Mouse (Mus musculus): ENCODE data around the gene Sec22a. TPM values are rescaled to one million over a fixed set of nuclear protein-coding genes. Genes with fewer than 3 reads are reported as not detected.
A peak's percentile ranks its signal among the peaks of the same experiment; 100 is the strongest.

Gene Sec22a
- 10 to 100 TPM; 38.9 to 42.0 TPM for polyA plus RNA-seq (2017; shearing (Covaris generic))

DNA sequence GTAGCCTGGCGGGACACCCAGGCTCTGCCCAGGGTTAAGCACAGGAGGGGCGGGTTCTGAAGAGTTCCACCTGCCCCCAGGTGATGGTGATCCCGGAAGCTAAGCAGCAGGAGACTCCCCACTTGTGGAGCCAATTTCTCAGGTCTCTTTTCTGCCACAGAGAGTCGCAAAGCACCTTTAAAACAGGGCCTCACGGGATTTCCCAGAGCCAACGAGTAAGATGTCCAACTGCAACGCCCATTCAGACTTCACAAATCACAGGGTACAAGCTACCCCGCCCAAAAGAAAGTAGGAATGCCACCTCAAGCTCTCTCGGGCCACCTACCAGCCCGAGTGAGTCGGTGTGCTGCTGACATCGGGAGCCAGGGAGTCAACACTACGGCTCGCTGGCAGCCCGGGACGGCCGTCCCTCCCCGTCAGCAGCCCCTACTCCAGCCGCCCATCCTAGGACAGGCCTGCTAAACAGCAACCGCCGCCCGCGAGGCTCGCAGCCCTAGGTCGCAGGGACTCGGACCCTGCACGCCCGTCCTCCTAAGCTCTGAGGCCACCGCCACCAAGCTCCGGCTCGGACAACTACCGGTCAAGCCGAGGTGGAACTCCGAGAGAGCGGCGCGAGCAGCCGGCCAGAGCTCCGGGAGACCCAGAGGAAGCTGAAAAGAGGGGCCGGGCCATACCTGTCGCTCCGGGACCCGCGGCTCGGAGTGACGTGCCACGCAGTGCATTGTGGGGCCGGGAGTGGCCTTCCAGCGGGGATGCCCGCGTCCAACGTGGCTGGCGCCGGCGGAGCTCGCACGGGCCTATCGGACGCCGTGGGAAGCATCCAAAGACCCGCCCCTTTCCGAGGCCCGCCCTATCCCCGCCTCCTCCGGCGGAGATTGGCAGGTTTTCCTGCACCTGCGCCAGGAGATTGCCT is at the start of gene Sec22a:
TSS of gene Sec22a (minus strand) at position 769 of the 913 bp plus-strand sequence.
- ATAC-seq: peak; percentile 92

DNA sequence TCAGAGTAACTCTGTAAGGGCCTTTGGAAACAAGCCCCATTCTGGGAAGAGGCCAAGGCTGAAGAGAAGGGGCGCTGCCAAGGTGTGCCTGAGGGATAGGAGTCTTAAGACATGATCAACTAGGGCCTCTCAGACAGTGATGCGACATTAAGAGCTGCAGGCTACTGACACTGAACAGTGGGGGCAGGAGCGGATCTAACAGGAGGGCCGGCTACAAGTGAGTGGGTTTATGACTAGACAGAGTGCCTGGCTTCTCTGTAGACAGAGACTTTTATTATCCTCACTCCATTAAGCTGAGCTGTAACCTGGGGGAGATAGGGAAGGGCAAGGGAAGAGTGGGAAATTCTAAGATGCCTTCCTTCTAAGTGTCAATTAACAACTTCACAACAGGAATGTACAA is 43.0 kb upstream of the Sec22a start:
- no peak for ATAC-seq

DNA sequence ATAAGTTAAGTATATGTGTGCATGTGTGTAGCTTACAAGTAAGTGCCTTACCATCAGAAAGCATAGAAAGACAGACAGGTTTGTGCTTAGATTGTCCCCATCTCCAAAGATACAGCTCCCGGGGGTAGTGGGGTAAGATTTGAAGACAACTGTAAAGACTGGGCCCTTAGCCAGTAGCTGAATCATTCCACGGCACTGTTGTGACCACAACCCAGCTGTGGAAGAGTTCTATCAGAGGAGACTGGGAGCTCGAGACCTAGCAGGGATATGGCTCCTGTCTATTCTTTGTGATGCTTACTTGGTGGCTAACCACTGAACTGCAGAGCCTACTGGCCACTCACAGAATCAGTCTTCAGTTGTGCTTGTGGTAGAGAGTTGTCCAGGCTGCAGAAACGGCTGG is 42.4 kb upstream of the Sec22a start:
- ATAC-seq: no peak

DNA sequence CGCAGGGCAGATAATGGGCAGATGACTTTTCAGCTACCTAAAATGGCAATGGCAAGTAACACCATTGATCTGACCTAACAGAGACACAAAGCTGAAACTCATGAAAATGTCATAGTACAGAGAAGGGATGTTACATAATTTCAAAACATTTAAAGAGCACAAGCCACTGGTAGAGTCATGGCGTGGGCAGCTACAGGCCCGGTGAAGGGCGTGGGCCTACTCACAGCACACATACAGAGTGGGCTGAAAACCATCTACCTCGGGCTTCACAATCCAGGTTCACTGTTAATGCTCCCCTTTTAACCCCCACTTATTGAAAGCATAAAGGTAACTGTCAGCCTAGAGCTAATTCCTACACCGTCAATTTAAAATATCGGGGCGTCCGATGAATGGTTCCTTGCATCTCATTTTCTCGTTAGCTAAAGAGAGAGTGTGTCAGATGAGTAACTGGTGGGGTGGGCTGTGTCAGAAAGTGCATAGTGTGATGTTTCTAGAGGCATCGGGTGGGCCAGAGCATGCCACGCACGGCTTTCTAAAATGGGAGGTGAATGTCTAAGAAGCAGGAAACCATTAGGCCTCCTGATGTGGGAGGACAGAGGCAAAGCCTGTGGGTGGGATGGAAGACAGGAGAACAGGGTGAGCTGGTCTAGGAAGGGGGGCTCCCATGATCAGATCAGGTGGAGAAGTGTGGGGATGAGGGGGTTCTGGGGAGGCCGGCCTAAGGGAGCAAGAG is 41.8 kb upstream of the Sec22a start:
- no peak for ATAC-seq

DNA sequence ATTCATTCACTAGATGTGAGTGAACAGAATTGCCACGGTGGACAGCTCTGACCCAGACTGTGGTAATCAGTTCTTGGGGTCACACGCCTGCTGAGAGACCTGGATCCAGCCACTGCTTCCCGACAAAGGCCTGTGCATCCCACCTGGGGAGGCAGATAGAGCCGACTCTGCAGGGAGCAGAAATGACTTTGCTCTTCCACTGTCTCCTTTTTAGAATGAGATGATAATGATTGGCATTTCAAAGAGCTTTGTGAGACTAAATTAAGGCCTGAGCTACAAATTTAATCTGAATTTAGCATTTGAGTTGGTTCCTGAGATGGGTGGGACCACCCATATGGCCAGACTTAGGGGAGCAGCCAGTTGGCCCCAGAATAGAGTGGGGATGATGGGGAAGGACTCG is 41.1 kb upstream of the Sec22a start:
- ATAC-seq: no peak

DNA sequence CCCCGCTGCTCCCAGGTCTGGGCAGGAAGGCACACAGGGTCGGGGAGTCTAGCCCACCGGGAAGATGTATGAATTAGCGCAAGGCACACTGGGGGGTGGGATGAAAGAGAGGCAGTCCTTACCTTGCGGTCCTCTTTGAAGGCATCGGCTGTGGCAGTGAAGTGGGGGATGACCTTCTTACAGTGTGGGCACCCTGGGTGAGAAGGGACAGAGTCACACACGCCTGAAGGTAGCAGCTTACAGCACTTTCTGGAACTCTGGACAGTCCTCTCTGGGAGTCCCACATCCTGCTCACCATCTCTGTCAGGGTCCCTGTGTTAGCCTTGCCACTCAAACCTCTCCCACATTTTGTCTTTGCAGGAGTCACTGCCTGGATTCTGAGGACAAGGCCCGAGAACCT is 40.2 kb upstream of the Sec22a start:
- ATAC-seq: no peak

DNA sequence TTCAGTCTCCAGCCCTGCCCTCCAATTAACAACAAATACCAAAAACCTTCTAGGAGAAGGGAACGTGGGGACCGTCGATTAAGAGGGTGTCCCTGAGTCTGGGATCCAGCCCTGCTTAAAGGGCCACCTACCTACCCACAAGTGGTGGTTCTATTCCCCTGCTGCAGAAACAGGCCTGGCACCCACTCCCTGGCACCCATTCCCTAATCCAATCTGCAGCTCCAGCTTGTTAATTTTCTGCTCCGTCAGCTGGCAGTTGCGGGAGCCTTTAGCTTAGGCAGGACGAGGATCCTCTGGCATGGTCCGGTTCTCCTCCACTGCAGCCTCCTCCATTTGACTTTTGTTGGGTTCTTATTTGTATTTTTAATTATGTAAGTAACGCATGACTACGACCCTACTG is 39.6 kb upstream of the Sec22a start:
- ATAC-seq: no peak

DNA sequence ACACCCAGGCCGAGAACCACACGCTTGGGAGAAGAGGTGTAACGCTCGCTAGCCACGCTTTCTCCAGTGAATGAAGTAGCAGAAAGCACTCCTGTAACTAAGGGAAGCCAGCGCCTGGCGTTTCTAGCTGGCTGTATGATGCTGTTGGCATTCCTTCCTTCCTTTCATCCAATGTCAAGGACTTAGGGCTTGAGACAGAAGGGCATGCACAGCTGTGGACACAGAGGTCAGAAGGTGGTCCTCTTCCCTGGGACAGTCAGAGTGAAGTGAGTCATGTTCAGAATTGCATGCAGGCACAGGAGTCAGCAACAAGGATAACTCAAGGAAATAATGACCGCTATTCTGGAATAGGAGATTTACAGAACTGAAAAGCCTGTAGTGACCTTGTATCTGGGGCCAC is 29.1 kb upstream of the Sec22a start:
- no peak for ATAC-seq

DNA sequence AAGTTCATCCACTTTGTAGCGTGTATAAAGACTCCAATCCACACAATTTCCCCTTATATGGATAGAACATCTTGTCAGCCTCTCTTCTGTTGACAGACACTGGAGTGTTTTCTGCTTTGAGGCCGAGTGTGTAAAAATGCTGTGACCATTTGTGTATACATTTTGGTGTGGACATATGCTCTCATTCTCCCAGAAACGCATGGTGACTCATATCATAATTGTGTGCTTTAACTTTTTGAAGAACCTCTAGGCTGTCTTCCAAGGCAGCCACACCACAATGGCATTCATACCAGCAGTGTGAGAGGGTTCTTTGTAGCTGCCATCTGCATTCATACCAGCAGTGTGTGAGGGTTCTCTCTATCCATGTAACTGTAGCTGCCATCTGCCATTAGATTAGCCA is 21.9 kb upstream of the Sec22a start:
- ATAC-seq: no peak

DNA sequence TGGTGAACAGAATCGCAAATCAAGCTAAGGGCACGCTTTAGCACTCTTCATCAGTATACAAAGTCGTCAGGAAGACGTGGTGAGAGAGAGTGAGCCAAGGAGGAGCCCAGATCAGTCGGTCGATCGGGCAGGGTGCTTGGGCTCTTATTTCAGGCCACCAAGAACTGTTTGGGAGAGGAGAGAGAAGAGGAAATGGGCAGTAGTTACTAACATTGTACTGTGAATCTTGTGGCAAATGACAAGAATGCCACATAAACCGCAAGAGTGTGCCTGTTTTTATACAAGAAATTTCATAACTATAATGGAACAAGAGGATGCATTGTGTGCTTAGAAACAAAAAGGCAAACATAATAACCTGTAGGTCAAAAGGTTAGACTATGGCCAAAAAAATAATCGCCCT is 16.3 kb upstream of the Sec22a start:
- ATAC-seq: no peak

DNA sequence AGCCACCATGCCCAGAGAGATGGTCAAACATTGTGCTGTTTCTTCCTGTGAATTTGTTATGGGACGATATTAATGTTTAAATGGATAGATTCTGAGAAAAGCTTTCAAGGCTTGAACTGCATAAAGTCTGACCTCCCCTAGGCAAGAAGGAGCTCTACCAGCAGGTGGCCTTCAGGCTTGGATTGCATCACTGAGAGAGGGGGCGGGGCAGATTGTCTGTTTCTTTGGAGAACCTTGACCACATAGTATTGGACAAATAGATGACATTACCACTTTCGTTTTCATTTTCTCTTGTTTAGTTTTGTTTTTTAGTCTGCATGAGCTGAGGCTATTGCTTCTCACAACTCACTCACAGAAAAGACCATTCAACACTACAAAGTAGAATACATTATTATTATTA is 15.6 kb upstream of the Sec22a start:
- no peak for ATAC-seq

DNA sequence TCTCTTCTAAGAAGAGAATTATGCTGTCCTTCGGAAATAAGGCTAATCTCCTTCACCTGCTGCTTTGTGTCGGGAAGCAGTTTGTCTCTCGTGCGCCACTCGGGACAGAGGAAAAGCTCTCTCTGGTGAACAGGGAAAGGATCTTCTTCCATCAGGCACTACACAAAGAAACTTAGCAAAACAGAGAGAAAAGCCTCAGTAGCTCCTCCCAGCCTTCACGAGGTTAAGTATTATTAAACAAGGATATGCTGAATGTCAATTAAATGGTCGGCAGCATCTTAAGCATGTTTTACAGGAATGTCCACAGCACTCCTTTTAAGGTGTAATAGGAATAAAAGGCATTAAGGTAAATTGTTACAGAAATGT is 328 bp upstream of the Sec22a start:
- ATAC-seq: peak; percentile 12

DNA sequence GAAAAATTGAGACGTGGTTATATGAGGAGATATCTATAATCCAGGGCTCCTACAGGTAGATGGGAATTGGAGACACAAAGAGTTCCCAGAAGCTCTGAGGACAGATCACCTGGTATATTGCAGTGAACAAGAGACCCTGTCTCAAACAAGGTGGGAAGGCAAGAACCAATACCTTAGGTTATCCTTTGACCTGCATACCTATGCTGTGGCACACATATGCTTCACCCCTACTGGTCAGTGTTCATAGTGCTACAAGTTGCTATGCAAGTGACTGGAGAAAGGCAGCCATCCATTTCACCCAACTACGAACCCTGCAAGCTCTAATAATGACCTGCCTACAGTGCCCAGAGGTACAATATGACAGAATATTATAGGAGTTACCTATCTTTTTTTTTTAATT is 1.5 kb downstream of the Sec22a start:
- ATAC-seq: no peak

DNA sequence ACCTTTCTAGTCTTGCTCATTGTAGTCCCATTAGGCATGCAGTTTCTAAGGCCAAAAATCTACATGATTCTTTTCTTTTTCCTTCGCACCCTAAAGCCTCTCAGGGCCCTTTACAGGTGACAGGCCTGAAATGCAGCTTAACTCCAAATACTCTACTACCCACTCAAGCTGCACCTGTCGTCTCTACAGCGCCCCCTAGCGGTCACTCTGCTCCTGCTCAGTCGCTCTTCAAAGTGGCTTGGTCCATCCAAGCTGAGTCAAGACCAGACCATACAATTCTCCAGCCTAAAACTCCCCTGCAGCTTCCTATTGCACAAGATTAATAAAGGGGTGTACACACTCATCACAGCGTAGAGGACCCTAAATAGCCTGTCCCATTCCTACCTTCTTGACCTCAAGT is 3.1 kb downstream of the Sec22a start:
- ATAC-seq: no peak

DNA sequence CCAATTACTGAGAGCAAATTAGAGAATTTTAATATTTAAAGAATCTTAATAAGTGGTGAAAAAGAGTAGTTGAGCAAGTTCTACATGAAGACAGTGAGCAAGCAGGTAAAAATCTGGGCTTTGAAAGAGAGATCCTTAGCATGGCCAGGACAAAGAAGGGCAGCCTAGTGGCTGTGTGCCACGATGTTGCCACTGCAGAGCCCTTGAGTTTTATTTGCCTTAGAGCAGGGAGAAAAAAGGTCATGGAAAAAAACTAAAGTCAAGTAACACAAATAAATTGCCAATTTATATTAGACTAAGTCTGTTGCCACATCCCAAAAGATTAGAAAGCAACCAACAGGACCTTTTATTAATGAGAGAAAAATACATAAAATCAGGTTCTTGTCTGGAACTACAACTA is 6.3 kb downstream of the Sec22a start:
- no peak for ATAC-seq

DNA sequence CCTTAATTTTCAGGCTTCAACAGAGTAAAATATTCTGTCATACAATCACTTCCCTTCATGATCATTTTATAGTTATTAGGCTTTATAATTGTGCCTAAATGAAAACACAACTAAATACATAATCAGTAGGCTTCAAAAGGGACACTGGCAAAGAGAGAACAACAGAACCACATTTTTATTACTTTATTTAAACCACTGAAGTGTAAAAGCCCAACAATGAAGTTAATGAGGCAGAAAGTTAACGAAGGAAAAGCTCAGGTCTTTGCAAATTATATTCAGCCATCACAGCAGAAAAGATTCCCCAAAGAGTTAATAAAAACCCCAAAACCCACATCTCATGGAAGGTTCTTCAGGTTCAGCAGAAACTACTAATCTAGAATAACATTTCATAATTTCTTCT is 33.3 kb downstream of the Sec22a start:
- no peak for ATAC-seq

DNA sequence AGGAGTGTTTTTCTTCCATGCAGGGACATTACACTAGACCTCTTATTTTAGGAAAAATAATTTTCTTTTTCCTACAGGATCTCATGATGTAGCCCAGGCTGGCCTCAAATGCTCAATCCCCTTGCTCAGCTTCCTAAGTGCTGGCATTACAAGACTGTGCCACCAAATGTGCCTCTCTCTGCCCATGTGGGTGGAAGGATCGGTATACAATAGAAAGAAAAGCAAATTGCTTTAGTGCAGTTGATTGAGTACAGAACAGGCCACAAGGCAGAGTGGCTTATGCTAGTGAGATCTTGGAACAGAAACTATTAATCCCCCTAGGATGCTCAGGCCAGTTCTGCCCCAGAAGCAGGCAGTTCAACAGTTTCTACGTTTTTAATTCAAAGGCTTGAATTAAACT is 43.9 kb downstream of the Sec22a start:
- ATAC-seq: no peak

DNA sequence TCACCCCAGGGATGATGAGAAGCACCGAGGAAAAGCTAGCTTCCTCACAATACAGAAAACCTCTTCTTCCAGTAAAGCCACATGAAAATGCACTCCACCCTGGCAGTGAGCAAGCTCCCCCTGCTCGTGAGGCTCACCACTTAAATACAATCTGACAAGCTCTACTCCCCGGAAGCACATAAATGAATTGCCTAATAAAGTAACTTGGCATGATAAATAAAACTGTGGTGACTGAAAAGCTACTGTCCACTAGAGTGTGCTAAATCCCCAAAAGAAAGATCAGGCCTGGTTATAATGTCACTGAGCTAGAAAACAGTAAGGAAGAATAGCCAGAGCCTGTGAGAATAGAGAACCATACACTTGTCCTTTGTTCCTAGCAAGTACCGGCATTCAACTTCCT is 44.4 kb downstream of the Sec22a start:
- ATAC-seq: no peak

DNA sequence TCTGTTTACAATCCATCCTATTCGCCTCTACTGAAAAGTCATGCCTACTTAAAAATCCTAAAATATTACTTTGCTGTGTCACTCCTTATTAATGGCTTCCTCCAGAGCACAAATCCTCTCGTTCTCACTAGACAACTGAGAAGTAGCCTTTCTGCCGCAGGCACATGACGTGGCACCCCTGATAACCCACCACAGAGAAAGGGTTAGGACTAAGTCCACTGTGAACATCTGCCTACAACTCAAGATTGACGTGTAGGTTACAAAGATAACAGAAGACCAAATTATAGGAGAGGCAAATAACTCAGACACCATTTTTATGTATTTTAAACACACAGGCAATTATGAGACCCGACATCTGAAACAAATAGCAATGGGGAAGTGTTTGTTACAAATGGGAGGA is 45.3 kb downstream of the Sec22a start:
- no peak for ATAC-seq

DNA sequence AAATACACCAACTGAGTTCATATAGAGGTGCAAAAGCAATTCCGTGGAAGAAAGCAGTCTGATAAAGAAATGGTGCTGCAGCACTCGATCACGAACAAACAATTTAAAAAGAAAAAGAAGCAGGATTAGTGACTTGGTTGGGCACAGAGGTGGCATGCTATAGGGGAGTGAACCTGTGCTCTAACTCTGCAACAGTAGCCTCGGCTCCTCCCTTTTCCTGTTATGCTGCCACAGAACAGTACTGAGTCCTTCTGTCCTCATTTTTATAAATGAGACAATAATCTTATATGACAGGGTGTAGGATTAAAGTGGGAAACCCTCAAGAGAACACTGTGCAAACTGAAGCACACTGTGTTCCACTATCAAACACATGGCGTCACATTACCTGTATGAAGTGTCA is 46.3 kb downstream of the Sec22a start:
- peak; percentile 59 for ATAC-seq

DNA sequence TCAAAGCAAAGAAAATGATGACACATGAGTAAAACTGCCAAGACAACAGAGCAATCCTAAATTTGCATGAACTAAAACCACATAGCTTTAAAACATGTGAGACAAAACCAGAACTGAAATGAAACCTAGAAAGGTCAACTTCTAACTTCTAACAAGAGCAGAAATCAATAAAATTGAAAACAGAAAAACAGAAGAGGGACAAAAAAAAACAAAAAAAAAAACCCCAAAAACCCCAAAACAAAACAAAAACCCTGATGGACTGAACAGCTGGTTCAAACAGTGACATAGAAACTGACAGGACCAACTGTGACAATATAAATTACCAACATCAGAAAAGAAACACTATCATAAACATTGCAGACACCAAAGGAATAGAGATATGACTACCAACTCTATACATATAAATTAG is 46.9 kb downstream of the Sec22a start:
- ATAC-seq: peak; percentile 58

DNA sequence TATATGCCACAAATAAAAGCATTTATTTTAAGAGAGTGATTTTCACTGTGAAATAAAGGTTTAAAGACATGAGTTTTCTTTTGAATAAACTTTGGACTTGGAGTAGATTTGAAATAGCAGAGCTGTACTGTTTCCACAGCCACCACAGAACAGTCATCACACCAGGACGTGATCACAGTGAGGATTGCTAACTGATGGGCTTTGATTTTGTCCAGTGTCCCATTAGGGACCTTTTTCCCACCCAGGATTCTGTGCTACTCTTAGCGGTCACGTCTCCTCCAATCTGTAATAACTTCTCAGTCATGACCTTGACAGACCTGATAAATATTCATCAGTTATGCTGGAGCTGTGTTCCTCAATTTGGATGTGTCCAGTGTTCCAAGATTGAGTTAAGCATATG is 48.2 kb downstream of the Sec22a start:
- no peak for ATAC-seq

DNA sequence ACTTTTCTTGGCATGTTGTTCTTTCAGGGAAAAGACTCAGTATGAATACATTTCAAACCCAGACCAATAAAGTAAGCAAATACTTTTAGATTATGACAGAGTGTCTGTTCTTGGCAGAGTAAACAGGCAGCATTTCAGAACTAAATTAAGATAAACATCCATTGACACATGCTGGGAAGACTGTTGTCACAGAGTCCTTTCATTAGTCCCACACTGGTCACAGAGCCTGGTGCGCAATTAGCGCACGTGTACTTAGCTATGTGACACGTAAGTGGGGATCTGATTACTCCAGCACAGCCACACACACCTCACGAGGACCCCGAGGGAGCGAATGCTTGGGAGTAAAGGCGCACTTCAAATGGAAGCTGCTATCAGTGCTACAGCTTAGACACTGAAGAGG is 52.1 kb downstream of the Sec22a start:
- ATAC-seq: no peak

DNA sequence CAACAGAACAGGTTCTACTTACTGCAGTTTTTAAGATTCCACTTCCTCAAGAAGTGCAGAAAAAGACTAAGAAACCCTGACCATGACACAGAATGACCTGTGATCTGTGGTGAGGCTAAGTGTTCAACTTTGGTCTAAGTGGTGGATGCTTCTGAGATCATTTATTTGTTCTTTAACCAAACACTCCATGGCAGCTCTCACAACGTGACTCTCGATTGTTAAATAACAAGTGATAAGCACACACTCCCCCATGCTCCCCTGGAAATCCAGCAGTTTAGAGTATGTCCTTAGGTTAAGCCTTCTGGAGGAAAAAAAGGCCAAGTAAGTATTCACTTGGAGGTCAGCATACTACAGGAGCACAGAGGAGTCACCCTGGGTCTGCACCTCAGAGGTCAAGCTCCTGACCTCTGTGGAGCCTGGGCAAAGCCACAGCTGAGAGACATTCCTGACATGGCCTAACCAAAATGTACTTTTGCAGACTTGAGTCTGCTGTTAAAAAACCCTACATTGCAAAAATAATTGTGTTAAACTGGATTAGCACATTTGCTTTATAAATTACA is 53.1 kb downstream of the Sec22a start:
- ATAC-seq: no peak

Measured in CD4-positive, CD25-positive, alpha-beta regulatory T cell, adult 4 months (primary cell).